Mouse (Mus musculus) C2C12 (cell line): ENCODE measurements around the gene Pde6d. TPM values are rescaled to one million over a fixed set of nuclear protein-coding genes. Genes with fewer than 3 reads are reported as not detected.

ENCODE experiments used
- H3K27me3 ChIP-seq: one replicate; pipeline ENCODE4 v1.6.1; 2011; ENCODE audit not compliant: control insufficient read depth, insufficient read depth, insufficient read length
- H3K36me3 ChIP-seq: one replicate; pipeline ENCODE4 v1.6.1; 2011; ENCODE audit not compliant: control insufficient read depth, insufficient read depth
- H3K4me3 ChIP-seq: one replicate; pipeline ENCODE4 v1.5.1; 2011; ENCODE audit warnings: mild to moderate bottlenecking, control low read depth; ENCODE audit not compliant: poor library complexity, insufficient read depth, severe bottlenecking
- H3K79me2 ChIP-seq: one replicate; pipeline ENCODE4 v1.6.1; 2011; ENCODE audit not compliant: control insufficient read depth, insufficient read depth
- H3K79me3 ChIP-seq: one replicate; pipeline ENCODE4 v1.6.1; 2011; ENCODE audit warnings: low read depth, control low read depth
- H3ac ChIP-seq: one replicate; pipeline ENCODE3; 2011; ENCODE audit warnings: low read depth; ENCODE audit not compliant: control insufficient read depth, insufficient read length
- CEBPB ChIP-seq: IDR thresholded peaks from one replicate; pipeline ENCODE4 v1.6.1; 2011; ENCODE audit warnings: low read depth, mild to moderate bottlenecking, control low read depth, moderate library complexity
- CTCF ChIP-seq: IDR thresholded peaks from one replicate; pipeline ENCODE4 v1.5.1; 2011; ENCODE audit not compliant: control insufficient read depth, insufficient read depth, insufficient read length
- FOSL1 ChIP-seq: IDR thresholded peaks from one replicate; pipeline ENCODE4 v1.8.0; 2011; ENCODE audit warnings: mild to moderate bottlenecking, low read length; ENCODE audit not compliant: poor library complexity, insufficient read depth, severe bottlenecking
- MAX ChIP-seq: IDR thresholded peaks from one replicate; pipeline ENCODE4 v1.6.1; 2011; ENCODE audit warnings: mild to moderate bottlenecking, control low read depth
- MYOD1 ChIP-seq: IDR thresholded peaks from one replicate; pipeline ENCODE4 v1.6.1; 2011; ENCODE audit warnings: low read depth; ENCODE audit not compliant: control insufficient read depth, insufficient read length
- MYOG ChIP-seq: IDR thresholded peaks from one replicate; pipeline ENCODE4 v1.6.1; 2011; ENCODE audit not compliant: control insufficient read depth, insufficient read length; ENCODE audit errors: extremely low read depth
- USF1 ChIP-seq: IDR thresholded peaks from one replicate; pipeline ENCODE4 v1.6.1; 2011; ENCODE audit warnings: low read depth, mild to moderate bottlenecking, control low read depth, moderate library complexity
- polyA plus RNA-seq: library from polyadenylated mRNA; unstranded; fragments of >200 nt; fragmentation: generic; extraction: Trizol; gene quantifications from one replicate; pipeline ENCODE4 v1.2.1, GENCODE M21; 2012; ENCODE audit warnings: missing spikeins

The Pde6d gene
- polyA plus RNA-seq, 1 experiment: 41.8 TPM

GRCm38 (mm10) chr1:86501559-86501958 is 80.9 kb downstream of the Pde6d start:
- H3K79me2 ChIP-seq: no peaks in the 10 kb centered on the region

DNA sequence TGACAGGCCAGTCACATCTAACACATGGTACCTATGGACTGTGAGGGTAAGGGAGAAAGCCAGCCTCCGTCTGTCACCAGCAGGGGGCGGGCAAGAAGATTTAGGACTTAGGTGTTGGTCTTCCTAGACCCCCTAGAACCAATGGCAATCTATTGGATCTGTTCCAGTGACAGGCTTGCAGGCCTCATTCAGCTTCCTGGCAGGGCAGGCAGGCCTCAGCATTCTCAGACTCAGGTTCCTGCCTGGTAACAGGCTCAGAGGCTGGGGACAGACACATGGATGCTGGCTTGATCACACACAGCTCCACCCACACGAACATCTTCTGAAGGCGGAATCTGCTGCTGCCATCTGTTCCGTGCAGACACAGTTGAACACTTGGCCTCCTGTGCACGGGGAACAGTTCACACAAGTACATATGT is 81.3 kb downstream of the Pde6d start:
- no peaks in the 10 kb centered on the region for H3K27me3 ChIP-seq
- H3K79me2 ChIP-seq: no peaks in the 10 kb centered on the region
- H3K79me3 ChIP-seq: no peaks in the 10 kb centered on the region
- H3K4me3 ChIP-seq: no peak overlapping the region
- no peaks in the 10 kb centered on the region for H3K36me3 ChIP-seq
- no peak overlapping the region for H3ac ChIP-seq
- TF ChIP-seq CTCF (peak; percentile 53), CEBPB (no peak)

More at GRCm38 (mm10) chr1:86501559-86501958, 80.9 kb downstream of the Pde6d start:
- no peak overlapping the region for H3ac ChIP-seq
- H3K27me3 ChIP-seq: no peaks in the 10 kb centered on the region
- H3K4me3 ChIP-seq: no peak overlapping the region
- no peaks in the 10 kb centered on the region for H3K36me3 ChIP-seq
- no peaks in the 10 kb centered on the region for H3K79me3 ChIP-seq
- TF ChIP-seq MAX (no peak), USF1 (no peak), MYOD1 (no peak), FOSL1 (no peak), CTCF (peak; percentile 62), CEBPB (no peak), MYOG (no peak)

GRCm38 (mm10) chr1:86500681-86501080 is 81.7 kb downstream of the Pde6d start:
- H3K79me2 ChIP-seq: no peaks in the 10 kb centered on the region
- no peaks in the 10 kb centered on the region for H3K36me3 ChIP-seq
- H3K27me3 ChIP-seq: no peaks in the 10 kb centered on the region
- H3K4me3 ChIP-seq: no peak overlapping the region
- TF ChIP-seq CEBPB (no peak), USF1 (no peak), MYOD1 (no peak), CTCF (no peak), MYOG (no peak), FOSL1 (no peak), MAX (no peak)
- no peak overlapping the region for H3ac ChIP-seq
- no peaks in the 10 kb centered on the region for H3K79me3 ChIP-seq

DNA sequence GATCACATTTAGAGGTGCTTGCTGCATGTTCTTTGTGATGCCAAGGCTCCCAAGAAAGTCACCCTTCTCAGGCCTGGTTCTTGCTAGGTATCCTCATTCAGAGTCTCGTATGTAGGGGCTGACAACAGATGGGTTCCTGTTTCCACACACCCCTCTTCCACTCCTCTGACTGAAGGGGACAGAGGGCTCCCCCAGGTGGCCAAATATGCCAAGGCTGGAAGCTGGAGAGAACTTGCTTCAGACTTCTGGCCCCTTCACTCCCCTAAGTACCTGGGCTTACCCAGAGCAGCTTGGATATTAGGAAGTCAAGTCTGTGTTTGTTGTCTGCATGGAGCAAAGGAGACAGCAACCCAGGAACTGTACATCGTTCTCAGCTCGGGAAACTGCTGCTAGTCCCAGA is 82.5 kb downstream of the Pde6d start:
- TF ChIP-seq MYOD1: no peak
- no peak for TF ChIP-seq MAX
- TF ChIP-seq CEBPB: no peak
- TF ChIP-seq MYOG: no peak
- TF ChIP-seq FOSL1: no peak
- TF ChIP-seq CTCF: no peak
- TF ChIP-seq USF1: no peak
- Histone ChIP-seq H3K79me3 (no peaks in the 10 kb centered on the region), H3K79me2 (no peaks in the 10 kb centered on the region), H3ac (no peak overlapping the region), H3K36me3 (no peaks in the 10 kb centered on the region), H3K4me3 (no peak overlapping the region), H3K27me3 (no peaks in the 10 kb centered on the region)

DNA sequence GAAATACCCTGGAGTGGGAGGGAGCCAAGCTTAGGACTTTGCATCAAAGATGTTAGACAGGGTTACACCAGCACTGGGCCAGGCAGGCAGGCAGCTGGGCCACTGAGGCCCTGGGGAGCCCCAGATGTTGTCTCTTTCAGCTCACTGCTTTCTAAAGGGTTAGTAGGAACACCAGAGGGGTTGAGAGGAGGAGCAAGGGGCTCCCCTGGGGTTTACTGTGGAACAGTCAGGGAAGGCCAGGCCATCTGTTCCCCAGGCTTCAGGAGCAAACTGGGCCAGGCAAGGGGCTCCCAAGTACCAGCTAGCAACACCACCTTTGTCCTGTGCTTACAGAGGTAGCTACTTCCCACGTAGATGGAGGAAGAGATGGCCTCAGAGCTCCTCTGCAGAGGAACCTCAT is 83.8 kb downstream of the Pde6d start:
- H3K79me2 ChIP-seq: no peaks in the 10 kb centered on the region
- TF ChIP-seq MYOG (no peak), MYOD1 (no peak), MAX (no peak), CEBPB (no peak), FOSL1 (no peak), CTCF (no peak), USF1 (no peak)

GRCm38 (mm10) chr1:86497986-86498385 is 84.4 kb downstream of the Pde6d start:
- Histone ChIP-seq H3K79me2 (no peaks in the 10 kb centered on the region), H3K79me3 (no peaks in the 10 kb centered on the region), H3K36me3 (no peaks in the 10 kb centered on the region), H3K27me3 (no peaks in the 10 kb centered on the region), H3ac (no peak overlapping the region), H3K4me3 (no peak overlapping the region)
- TF ChIP-seq MAX: no peak
- no peak for TF ChIP-seq MYOG

More for the DNA sequence above, 83.8 kb downstream of the Pde6d start:
- no peak overlapping the region for H3K4me3 ChIP-seq
- H3ac ChIP-seq: no peak overlapping the region
- H3K27me3 ChIP-seq: no peaks in the 10 kb centered on the region
- no peaks in the 10 kb centered on the region for H3K79me3 ChIP-seq
- no peaks in the 10 kb centered on the region for H3K36me3 ChIP-seq
